Mouse (Mus musculus) testis, adult 2 months (tissue): ENCODE measurements at regions not wholly inside any gene's neighbourhood (a gene's known extent, or its start where the extent isn't known, plus 50 kb on each side); places are given as distances from the start of the nearest gene placed in this dataset.

Source experiments
- H3K27ac ChIP-seq: fragments of 200-500 bp; 2 replicates; pipeline ENCODE4 v1.5.1; 2012; ENCODE audit warnings: low read depth, low read length; ENCODE audit not compliant: control insufficient read depth, insufficient read depth
- H3K27me3 ChIP-seq: fragments of 200-500 bp; 2 replicates; pipeline ENCODE4 v1.6.1; 2012; ENCODE audit warnings: mild to moderate bottlenecking, low read length, moderate library complexity; ENCODE audit not compliant: control insufficient read depth, insufficient read depth
- H3K36me3 ChIP-seq: fragments of 200-500 bp; 2 replicates; pipeline ENCODE4 v1.6.1; 2012; ENCODE audit warnings: mild to moderate bottlenecking, low read length; ENCODE audit not compliant: control insufficient read depth, insufficient read depth
- H3K4me1 ChIP-seq: fragments of 200-500 bp; 2 replicates; pipeline ENCODE4 v1.6.1; 2012; ENCODE audit warnings: low read length; ENCODE audit not compliant: control insufficient read depth, insufficient read depth
- H3K4me3 ChIP-seq: fragments of 200-500 bp; 2 replicates; pipeline ENCODE4 v1.5.1; 2012; ENCODE audit warnings: low read depth, mild to moderate bottlenecking, low read length, moderate library complexity, mixed read lengths; ENCODE audit not compliant: control insufficient read depth
- CTCF ChIP-seq: fragments of 200-500 bp; IDR thresholded peaks from 2 replicates; pipeline ENCODE4 v1.5.1; 2012; ENCODE audit warnings: low read depth, mild to moderate bottlenecking, inconsistent platforms, low read length, moderate library complexity; ENCODE audit not compliant: control insufficient read depth, insufficient read depth, insufficient replicate concordance
- POLR2A ChIP-seq: fragments of 200-500 bp; IDR thresholded peaks from 2 replicates; pipeline ENCODE4 v1.6.1; 2012; ENCODE audit warnings: low read depth, mild to moderate bottlenecking, inconsistent platforms, low read length, moderate library complexity; ENCODE audit not compliant: control insufficient read depth

- TF ChIP-seq POLR2A (no peak), CTCF (no peak)
- H3K36me3 ChIP-seq: no peaks in the 10 kb centered on the region
Observed at GRCm38 (mm10) chr3:123754011-123754610, 63.5 kb upstream of the Ndst3 start.

GRCm38 (mm10) chr3:123754927-123755326, 64.3 kb upstream of the Ndst3 start:
- Histone ChIP-seq H3K27ac (no peak overlapping the region), H3K36me3 (no peaks in the 10 kb centered on the region), H3K4me1 (no peaks in the 10 kb centered on the region), H3K4me3 (no peak overlapping the region), H3K27me3 (no peaks in the 10 kb centered on the region)
- no peak for TF ChIP-seq CTCF
- no peak for TF ChIP-seq POLR2A

More at GRCm38 (mm10) chr3:123754011-123754610, 63.5 kb upstream of the Ndst3 start:
- Histone ChIP-seq H3K27ac (no peak overlapping the region), H3K4me3 (no peak overlapping the region), H3K4me1 (no peaks in the 10 kb centered on the region), H3K27me3 (no peaks in the 10 kb centered on the region)

DNA sequence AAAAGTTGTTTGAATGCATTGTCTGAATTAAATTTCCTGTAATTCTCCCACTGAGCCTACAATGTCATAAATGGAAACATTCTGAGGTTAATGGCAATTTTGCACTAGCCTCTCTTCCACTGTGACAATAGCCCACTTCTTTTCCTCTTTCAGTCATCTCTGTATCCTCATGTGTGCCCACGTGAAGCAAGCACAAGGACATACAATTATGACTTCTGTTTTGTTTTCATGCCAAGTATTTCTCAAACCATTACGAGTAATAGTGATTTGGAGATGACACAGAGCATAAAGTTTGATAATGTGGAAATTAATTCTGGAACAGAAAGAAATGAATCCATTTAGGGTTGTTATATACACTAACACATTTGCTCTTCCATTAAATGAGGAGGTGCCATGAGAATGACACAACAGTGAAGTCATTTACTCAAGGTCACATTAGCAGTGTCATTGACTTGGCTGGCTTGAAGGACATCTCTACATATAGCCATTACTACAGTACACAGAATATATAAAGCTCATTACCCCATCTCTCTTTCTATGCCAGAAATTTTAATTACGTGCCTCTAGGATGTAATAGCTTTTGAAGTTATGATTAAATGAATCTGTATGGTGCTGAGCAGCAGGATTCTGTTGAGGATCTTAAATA, 75.4 kb upstream of the Ndst3 start:
- H3K4me3 ChIP-seq: no peak overlapping the region
- no peaks in the 10 kb centered on the region for H3K27me3 ChIP-seq
- H3K4me1 ChIP-seq: peaks cover 4% of the 10 kb centered on the region
- no peak overlapping the region for H3K27ac ChIP-seq
- no peaks in the 10 kb centered on the region for H3K36me3 ChIP-seq
- TF ChIP-seq CTCF (no peak), POLR2A (no peak)

- TF ChIP-seq POLR2A: no peak
- no peak for TF ChIP-seq CTCF
- Histone ChIP-seq H3K27me3 (no peaks in the 10 kb centered on the region), H3K4me1 (no peaks in the 10 kb centered on the region), H3K36me3 (no peaks in the 10 kb centered on the region), H3K4me3 (no peak overlapping the region), H3K27ac (no peak overlapping the region)
Observed at GRCm38 (mm10) chr3:123766557-123766913, 75.9 kb upstream of the Ndst3 start.

DNA sequence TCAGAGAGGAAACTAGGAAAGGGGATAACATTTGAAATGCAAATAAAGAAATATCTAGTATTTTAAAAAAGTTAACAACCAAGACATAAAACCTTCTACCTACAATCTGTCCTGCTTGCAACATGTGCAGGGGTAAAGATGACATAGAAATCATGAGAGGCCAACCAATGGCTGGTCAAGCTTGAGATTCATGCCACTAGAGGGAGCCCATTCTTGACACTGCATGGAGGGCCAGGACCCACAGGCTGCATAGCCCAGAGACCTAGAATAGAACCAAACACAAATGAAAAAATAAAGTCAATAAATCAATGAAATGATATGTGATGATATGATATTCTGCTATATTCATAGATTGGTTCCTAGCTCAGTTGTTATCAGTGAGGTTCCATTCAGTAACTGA, 89.9 kb upstream of the Ndst3 start:
- Histone ChIP-seq H3K36me3 (no peaks in the 10 kb centered on the region), H3K27me3 (no peaks in the 10 kb centered on the region), H3K4me3 (no peak overlapping the region), H3K4me1 (no peaks in the 10 kb centered on the region), H3K27ac (no peak overlapping the region)
- TF ChIP-seq CTCF: no peak
- TF ChIP-seq POLR2A: no peak

- Histone ChIP-seq H3K27ac (no peak overlapping the region), H3K27me3 (no peaks in the 10 kb centered on the region), H3K4me1 (no peaks in the 10 kb centered on the region), H3K4me3 (no peak overlapping the region), H3K36me3 (no peaks in the 10 kb centered on the region)
- TF ChIP-seq POLR2A (no peak), CTCF (no peak)
Observed at GRCm38 (mm10) chr3:123781581-123781980, 90.9 kb upstream of the Ndst3 start.

- Histone ChIP-seq H3K27ac (no peak overlapping the region), H3K27me3 (no peaks in the 10 kb centered on the region), H3K36me3 (no peaks in the 10 kb centered on the region), H3K4me1 (no peaks in the 10 kb centered on the region), H3K4me3 (no peak overlapping the region)
- TF ChIP-seq CTCF (no peak), POLR2A (no peak)
Observed at GRCm38 (mm10) chr3:123784127-123784526, 93.5 kb upstream of the Ndst3 start.
